Mouse (Mus musculus) c-Kit-positive CD71-positive TER-119-negative erythroid progenitor cells, embryonic 14.5 days (primary cell): ENCODE data around the gene Slc2a10.
A peak's percentile ranks its signal among the peaks of the same experiment; 100 is the strongest.

Source experiments
- DNase-seq: peaks from one replicate; pipeline ENCODE4 v3.0.0-alpha.2; 2013; ENCODE audit warnings: low read depth

The Slc2a10 gene

GRCm38 (mm10) chr2:165503259-165504203 lies at the start of gene Slc2a10:
Gene Slc2a10, plus strand, starts transcription at chr2:165503787.
- DNase-seq = no peak

- peak; percentile 23 for DNase-seq
Measured at GRCm38 (mm10) chr2:165456710-165457109, 46.9 kb upstream of the Slc2a10 start.

GRCm38 (mm10) chr2:165458189-165458588 lies 45.4 kb upstream of the Slc2a10 start:
- DNase-seq = no peak

GRCm38 (mm10) chr2:165459663-165460062 lies 43.9 kb upstream of the Slc2a10 start:
- no peak for DNase-seq

GRCm38 (mm10) chr2:165467824-165468452 lies 35.6 kb upstream of the Slc2a10 start:
- no peak for DNase-seq

GRCm38 (mm10) chr2:165470167-165470566 lies 33.4 kb upstream of the Slc2a10 start:
- no peak for DNase-seq

- no peak for DNase-seq
Measured at GRCm38 (mm10) chr2:165471943-165472342, 31.6 kb upstream of the Slc2a10 start.

GRCm38 (mm10) chr2:165473003-165473402 lies 30.6 kb upstream of the Slc2a10 start, which contains the start of gene Slc13a3:
Gene Slc13a3, minus strand, starts transcription at chr2:165473230.
- no peak for DNase-seq

- no peak for DNase-seq
Measured at GRCm38 (mm10) chr2:165475412-165475811, 28.2 kb upstream of the Slc2a10 start.

GRCm38 (mm10) chr2:165475850-165476249 lies 27.7 kb upstream of the Slc2a10 start:
- DNase-seq = no peak

GRCm38 (mm10) chr2:165482003-165482402 lies 21.6 kb upstream of the Slc2a10 start:
- no peak for DNase-seq

- DNase-seq = no peak
Measured at GRCm38 (mm10) chr2:165484152-165484551, 19.4 kb upstream of the Slc2a10 start.

GRCm38 (mm10) chr2:165485826-165486225 lies 17.8 kb upstream of the Slc2a10 start:
- DNase-seq = no peak

GRCm38 (mm10) chr2:165486401-165486800 lies 17.2 kb upstream of the Slc2a10 start:
- no peak for DNase-seq

GRCm38 (mm10) chr2:165486881-165487535 lies 16.6 kb upstream of the Slc2a10 start:
- no peak for DNase-seq

GRCm38 (mm10) chr2:165492648-165493553 lies 10.7 kb upstream of the Slc2a10 start, which contains the start of gene Trp53rka:
Gene Trp53rka, minus strand, starts transcription at chr2:165493324.
- DNase-seq = peak; percentile 54

- DNase-seq = no peak
Measured at GRCm38 (mm10) chr2:165493587-165494210, 9.9 kb upstream of the Slc2a10 start.

GRCm38 (mm10) chr2:165494495-165494894 lies 9.1 kb upstream of the Slc2a10 start:
- no peak for DNase-seq

- no peak for DNase-seq
Measured at GRCm38 (mm10) chr2:165496251-165496650, 7.3 kb upstream of the Slc2a10 start.

GRCm38 (mm10) chr2:165497706-165498275 lies 5.8 kb upstream of the Slc2a10 start:
- DNase-seq = no peak

- no peak for DNase-seq
Measured at GRCm38 (mm10) chr2:165498816-165499215, 4.8 kb upstream of the Slc2a10 start.
